Mouse (Mus musculus): Measurements from ENCODE around the gene Cbx2.

GRCm38 (mm10) chr11:119035686-119036165, 13.0 kb downstream of the Cbx2 start:
- TF ChIP-seq CTCF (IDR thresholded peaks at IDR 0.05; ENCODE audit: borderline replicate concordance, insufficient read depth, low read length) (no peak), POLR2A (IDR thresholded peaks at IDR 0.05; ENCODE audit: low read depth, low read length) (no peak)

All from embryonic fibroblast, embryonic 13.5 days (primary cell).